Mouse (Mus musculus): ENCODE data around the gene Ercc5. TPM values are rescaled to one million over a fixed set of nuclear protein-coding genes. Genes with fewer than 3 reads are reported as not detected.

Gene Ercc5
- polyA plus RNA-seq, 1 experiment from 2014 or later = 17.7 TPM

DNA sequence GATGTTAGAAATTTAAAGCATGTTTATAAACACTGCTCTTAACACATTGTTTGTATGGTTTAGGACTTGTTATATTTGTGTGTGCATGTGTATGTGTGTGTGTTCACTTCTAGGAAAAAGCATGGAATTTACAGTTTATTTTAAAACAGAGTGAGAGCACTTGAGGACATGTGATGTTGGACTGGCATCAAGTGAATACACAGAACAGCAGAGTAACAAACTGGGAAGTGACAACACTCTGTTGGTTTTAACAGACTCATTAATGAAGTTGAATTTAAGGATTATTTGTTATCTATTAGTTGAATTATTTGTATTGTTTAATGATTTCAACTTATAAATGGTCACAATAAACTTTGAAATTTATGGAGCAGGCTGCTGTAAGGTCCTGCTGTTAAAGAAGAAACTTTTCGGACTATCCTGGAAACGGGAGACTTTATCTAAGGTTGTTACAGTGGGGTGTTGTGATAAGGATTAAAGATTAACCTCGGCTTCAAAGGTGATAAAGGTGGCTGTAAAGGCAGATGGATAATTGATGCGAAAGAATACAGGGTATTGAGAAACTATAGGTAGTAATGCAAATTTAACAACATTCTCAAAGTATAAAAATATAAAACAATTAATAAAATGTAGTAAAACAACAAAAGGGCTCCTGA, 17.5 kb upstream of the Ercc5 start:
- Histone ChIP-seq H3K4me3 (replicated peaks) (no peak overlapping the region), H3K9me3 (replicated peaks) (no peaks in the 10 kb centered on the region), H3K4me1 (no peaks in the 10 kb centered on the region), H3K9ac (no peak overlapping the region), H3K36me3 (peaks cover 62% of the 10 kb centered on the region), H3K27ac (no peak overlapping the region), H3K4me2 (no peak overlapping the region), H3K27me3 (no peaks in the 10 kb centered on the region)
- no peak for ATAC-seq (replicated peaks; ENCODE audit: low FRiP score)
- 80% methylated on average over 4 of the region's 4 CpGs for WGBS

DNA sequence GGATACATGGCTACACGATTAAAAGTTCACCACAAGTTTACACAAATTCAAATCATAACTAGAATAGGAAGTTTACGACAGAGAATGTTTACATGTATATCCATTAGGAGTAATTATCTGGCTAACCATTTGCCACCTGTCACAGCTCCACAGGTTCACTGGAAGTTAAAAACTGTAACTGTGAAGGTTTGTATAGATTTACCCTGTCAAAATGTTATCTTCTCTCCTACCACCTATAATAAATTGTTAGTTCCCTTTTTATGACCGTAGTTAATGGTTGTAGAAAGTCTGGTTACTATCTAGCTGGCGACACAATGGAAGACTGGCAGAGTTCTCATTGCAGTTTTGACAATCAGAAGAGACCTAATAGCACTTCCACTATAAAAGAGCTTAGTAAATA, 7.3 kb upstream of the Ercc5 start:
- Histone ChIP-seq H3K27ac (no peak overlapping the region), H3K9me3 (replicated peaks) (no peaks in the 10 kb centered on the region), H3K27me3 (no peaks in the 10 kb centered on the region), H3K4me2 (no peak overlapping the region), H3K4me3 (replicated peaks) (no peak overlapping the region), H3K9ac (no peak overlapping the region), H3K4me1 (no peaks in the 10 kb centered on the region), H3K36me3 (peaks cover 64% of the 10 kb centered on the region)
- ATAC-seq (replicated peaks; ENCODE audit: low FRiP score) = no peak
- WGBS = 81% methylated on average over 4 of the region's 4 CpGs

DNA sequence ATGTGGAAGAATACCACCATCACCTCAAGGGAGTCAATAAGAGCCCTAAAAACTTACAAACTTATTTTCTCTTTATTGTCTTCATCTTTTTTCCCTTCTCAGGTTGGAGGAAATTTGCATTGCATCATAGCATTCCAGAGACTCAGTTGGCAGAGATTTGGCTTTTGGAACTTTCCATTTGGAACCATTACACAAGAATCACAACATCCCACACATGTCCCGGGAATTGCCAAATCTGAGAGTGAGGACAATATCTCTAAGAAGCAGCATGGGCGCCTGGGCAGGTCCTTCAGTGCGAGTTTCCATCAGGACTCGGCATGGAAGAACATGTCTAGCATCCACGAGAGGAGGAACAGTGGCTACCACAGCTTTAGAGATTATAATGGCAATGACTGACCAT, 4.8 kb upstream of the Ercc5 start:
- Histone ChIP-seq H3K27me3 (no peaks in the 10 kb centered on the region), H3K4me1 (peaks cover 6% of the 10 kb centered on the region), H3K4me2 (no peak overlapping the region), H3K9me3 (replicated peaks) (no peaks in the 10 kb centered on the region), H3K36me3 (peaks cover 53% of the 10 kb centered on the region), H3K27ac (no peak overlapping the region), H3K4me3 (replicated peaks) (no peak overlapping the region), H3K9ac (no peak overlapping the region)
- ATAC-seq (replicated peaks; ENCODE audit: low FRiP score) = no peak
- 92% methylated on average over 5 of the region's 5 CpGs for WGBS

DNA sequence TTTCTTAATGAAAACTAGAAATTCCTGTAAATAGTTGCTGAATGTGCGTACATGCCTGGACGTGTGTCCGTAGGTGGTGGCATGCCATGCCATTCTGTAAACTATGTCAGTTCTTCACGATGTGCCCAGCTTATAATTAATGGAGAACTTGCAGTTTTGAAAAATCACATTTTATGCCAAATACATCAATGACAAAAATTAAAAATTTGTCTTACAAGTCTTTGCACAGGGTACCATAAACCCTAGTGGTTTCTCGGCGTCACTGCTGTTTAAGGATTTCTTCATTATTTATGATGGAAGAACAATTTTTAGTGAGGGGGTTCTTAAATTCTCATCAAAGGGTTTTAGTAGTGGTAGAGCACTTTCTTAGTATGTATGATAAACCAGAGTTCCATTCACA, 1.2 kb downstream of the Ercc5 start:
- ATAC-seq (replicated peaks; ENCODE audit: low FRiP score) = no peak
- Histone ChIP-seq H3K4me1 (peaks cover 12% of the 10 kb centered on the region), H3K4me2 (peak overlapping the region; percentile 77), H3K27ac (no peak overlapping the region), H3K9me3 (replicated peaks) (no peaks in the 10 kb centered on the region), H3K4me3 (replicated peaks) (peak overlapping the region; percentile 93), H3K36me3 (peaks cover under 1% of the 10 kb centered on the region; the same call in 1 of the 2 replicates), H3K27me3 (no peaks in the 10 kb centered on the region), H3K9ac (peak overlapping the region; percentile 82; the same call in 1 of the 2 replicates)
- WGBS = 38% methylated on average over 6 of the region's 6 CpGs

DNA sequence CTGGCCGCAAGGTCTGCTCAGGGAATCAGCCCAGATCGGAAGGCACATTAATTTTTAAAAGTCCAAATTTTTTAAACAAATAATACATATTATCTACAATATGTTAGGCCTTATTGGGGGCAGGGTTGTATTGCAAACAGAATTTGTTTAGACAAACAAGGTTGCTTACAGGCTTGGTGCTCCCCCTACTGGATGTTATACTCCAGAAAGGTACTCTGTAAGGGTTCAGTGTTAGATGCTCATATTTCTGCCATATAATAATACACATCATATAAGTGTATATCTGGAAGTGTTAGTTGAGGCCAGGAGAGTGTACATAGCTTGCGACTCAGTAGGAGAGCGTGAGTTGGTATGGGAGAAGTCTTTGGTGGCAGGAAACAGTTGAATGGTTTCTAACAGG, 7.7 kb downstream of the Ercc5 start:
- Histone ChIP-seq H3K9ac (no peak overlapping the region), H3K27me3 (no peaks in the 10 kb centered on the region), H3K4me1 (no peaks in the 10 kb centered on the region), H3K36me3 (peaks cover 29% of the 10 kb centered on the region), H3K9me3 (replicated peaks) (no peaks in the 10 kb centered on the region), H3K27ac (no peak overlapping the region), H3K4me2 (no peak overlapping the region), H3K4me3 (replicated peaks) (no peak overlapping the region)
- ATAC-seq (replicated peaks; ENCODE audit: low FRiP score) = no peak
- WGBS = 95% methylated on average over 4 of the region's 4 CpGs

DNA sequence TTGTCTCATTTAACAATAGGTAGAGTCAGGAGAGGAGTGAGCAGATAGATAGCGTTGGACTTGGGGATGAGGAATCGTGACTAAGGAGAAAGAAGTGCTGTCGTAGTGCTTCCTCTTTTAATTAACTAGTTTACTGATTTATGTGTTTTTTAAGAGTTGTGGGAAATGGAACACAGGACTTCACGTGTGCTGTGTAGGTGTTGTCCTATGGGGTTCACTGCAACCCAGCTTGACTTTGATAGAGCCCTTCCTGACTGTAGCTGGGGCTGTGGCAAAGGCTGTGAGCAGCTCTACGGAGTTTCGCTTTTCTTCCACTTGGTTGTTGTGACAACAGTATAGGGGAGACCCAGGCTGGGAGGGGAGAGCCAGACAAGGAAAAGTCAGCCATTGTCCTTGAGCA, 10.8 kb downstream of the Ercc5 start:
- Histone ChIP-seq H3K9me3 (replicated peaks) (no peaks in the 10 kb centered on the region), H3K27me3 (no peaks in the 10 kb centered on the region), H3K27ac (no peak overlapping the region), H3K9ac (no peak overlapping the region), H3K4me2 (no peak overlapping the region), H3K36me3 (peaks cover 54% of the 10 kb centered on the region), H3K4me3 (replicated peaks) (no peak overlapping the region), H3K4me1 (no peaks in the 10 kb centered on the region)
- ATAC-seq (replicated peaks; ENCODE audit: low FRiP score) = no peak
- WGBS = 88% methylated on average over 6 of the region's 6 CpGs

DNA sequence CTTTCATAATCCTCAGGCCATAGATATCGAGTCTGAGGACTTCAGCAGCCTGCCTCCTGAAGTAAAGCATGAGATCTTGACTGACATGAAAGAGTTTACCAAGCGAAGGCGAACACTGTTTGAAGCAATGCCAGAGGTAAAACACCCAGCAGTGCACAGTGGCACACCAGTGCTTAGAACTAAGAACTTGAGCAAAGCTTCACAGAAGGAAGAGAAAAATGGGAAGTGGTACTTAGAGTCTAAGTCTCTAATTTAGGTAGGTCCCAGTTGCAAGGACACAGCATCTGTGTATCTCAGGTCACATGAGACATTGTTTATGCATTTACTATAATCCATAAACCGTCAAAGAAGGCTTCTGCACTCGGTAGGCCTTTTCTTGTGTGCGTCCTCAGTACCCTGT, 14.3 kb downstream of the Ercc5 start:
- Histone ChIP-seq H3K4me2 (no peak overlapping the region), H3K9me3 (replicated peaks) (no peaks in the 10 kb centered on the region), H3K4me3 (replicated peaks) (no peak overlapping the region), H3K27me3 (no peaks in the 10 kb centered on the region), H3K9ac (no peak overlapping the region), H3K36me3 (peaks cover 81% of the 10 kb centered on the region), H3K27ac (no peak overlapping the region), H3K4me1 (no peaks in the 10 kb centered on the region)
- 96% methylated on average over 6 of the region's 6 CpGs for WGBS
- no peak for ATAC-seq (replicated peaks; ENCODE audit: low FRiP score)

DNA sequence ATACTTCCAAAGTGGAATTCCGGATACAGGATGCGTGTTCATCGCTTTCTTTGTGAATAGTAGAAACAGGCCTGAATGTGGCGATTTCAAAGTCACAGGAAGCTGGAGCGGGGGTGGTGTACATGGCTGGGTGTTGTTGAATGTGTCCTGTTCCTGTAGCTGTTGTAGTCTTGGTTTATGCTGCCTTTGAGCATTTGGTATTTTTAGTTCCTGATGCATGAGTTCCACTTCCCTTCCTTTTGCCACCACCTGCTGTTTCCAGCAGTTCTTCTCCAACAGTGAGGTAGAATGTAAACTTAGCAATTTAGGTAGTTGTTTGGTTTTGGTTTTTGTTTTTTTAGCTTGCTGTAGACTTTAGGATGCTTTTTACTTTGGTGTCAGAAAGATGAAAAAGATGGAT, 14.8 kb downstream of the Ercc5 start:
- ATAC-seq (replicated peaks; ENCODE audit: low FRiP score) = no peak
- Histone ChIP-seq H3K4me1 (no peaks in the 10 kb centered on the region), H3K4me2 (no peak overlapping the region), H3K9me3 (replicated peaks) (no peaks in the 10 kb centered on the region), H3K9ac (no peak overlapping the region), H3K27ac (no peak overlapping the region), H3K4me3 (replicated peaks) (no peak overlapping the region), H3K27me3 (no peaks in the 10 kb centered on the region), H3K36me3 (peaks cover 87% of the 10 kb centered on the region)
- 94% methylated on average over 5 of the region's 5 CpGs for WGBS

DNA sequence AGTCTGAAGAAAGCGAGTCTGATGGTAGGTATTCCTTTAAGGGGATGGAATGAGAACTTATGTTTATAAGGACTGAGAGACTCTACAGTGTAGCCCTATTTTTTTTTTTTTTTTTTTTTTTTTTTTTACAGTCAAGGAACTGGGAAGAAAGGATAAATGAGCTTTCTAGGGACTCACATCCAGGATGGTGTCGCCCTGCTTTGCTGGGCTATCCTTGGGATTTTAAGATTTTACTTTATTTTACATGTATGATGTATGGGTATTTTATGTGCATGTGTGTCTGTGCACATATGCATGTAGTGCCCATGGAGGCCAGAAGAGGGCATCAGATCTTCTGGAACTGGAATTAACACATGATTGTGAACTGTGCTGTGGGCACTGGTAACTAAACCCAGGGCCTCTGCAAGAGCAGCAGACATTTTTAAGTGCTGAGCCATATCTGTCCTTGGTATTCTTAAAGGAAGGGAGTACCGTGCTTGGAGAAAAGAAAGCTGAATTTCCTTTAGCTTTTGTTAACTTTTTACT, 20.4 kb downstream of the Ercc5 start:
- no peak overlapping the region for H3K9ac ChIP-seq
- no peak overlapping the region for H3K4me2 ChIP-seq
- no peaks in the 10 kb centered on the region for H3K4me1 ChIP-seq
- no peaks in the 10 kb centered on the region for H3K27me3 ChIP-seq
- no peak for ATAC-seq (replicated peaks; ENCODE audit: low FRiP score)
- no peak overlapping the region for H3K27ac ChIP-seq
- 97% methylated on average over 3 of the region's 3 CpGs for WGBS
- H3K9me3 ChIP-seq (replicated peaks) = peaks cover 2% of the 10 kb centered on the region; the same call in 1 of the 2 replicates
- H3K4me3 ChIP-seq (replicated peaks) = no peak overlapping the region
- peaks cover 81% of the 10 kb centered on the region for H3K36me3 ChIP-seq

DNA sequence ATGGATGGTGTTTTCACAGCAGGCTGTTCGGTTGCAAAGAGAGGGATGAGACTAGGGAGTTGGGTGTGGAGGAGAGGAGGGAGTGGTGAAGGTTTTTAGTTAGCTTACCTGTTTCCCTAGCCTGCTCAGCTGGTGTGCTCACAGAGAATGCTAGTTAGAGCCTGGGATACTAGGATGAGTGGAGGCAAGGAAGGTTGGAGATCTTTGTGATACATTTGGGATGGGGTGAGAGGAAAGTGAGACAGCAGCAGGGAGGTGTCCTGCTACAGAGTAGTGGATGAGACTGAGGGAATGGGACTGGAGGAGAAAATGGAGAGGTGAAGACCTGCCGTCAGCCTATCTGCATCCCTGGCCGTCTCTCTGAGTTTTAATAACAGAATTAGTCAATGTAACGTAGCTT, 25.1 kb downstream of the Ercc5 start:
- Histone ChIP-seq H3K36me3 (peaks cover 80% of the 10 kb centered on the region), H3K9me3 (replicated peaks) (peaks cover 2% of the 10 kb centered on the region; the same call in 1 of the 2 replicates), H3K27ac (no peak overlapping the region), H3K27me3 (no peaks in the 10 kb centered on the region), H3K9ac (no peak overlapping the region), H3K4me1 (no peaks in the 10 kb centered on the region), H3K4me2 (no peak overlapping the region), H3K4me3 (replicated peaks) (no peak overlapping the region)
- no peak for ATAC-seq (replicated peaks; ENCODE audit: low FRiP score)
- 95% methylated on average over 4 of the region's 4 CpGs for WGBS

DNA sequence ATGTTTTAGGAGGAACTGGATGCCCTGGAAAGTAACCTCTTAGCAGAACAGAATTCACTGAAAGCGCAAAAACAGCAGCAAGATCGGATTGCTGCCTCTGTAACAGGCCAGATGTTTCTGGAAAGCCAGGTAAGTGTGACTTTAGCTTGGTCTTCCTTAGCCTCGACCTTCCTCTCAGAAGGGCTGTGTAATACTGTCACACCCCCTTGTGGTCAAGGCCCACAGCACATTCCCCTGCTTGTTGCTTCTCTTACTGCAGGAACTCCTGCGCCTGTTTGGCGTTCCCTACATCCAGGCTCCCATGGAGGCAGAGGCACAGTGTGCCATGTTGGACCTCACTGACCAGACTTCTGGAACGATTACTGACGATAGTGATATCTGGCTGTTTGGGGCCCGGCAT, 26.4 kb downstream of the Ercc5 start:
- H3K36me3 ChIP-seq = peaks cover 81% of the 10 kb centered on the region
- H3K27me3 ChIP-seq = no peaks in the 10 kb centered on the region
- no peaks in the 10 kb centered on the region for H3K4me1 ChIP-seq
- no peak overlapping the region for H3K4me2 ChIP-seq
- no peak overlapping the region for H3K27ac ChIP-seq
- no peak for ATAC-seq (replicated peaks; ENCODE audit: low FRiP score)
- WGBS = 87% methylated on average over 8 of the region's 8 CpGs
- no peak overlapping the region for H3K9ac ChIP-seq
- no peak overlapping the region for H3K4me3 ChIP-seq (replicated peaks)
- H3K9me3 ChIP-seq (replicated peaks) = no peaks in the 10 kb centered on the region; the same call in 1 of the 2 replicates

DNA sequence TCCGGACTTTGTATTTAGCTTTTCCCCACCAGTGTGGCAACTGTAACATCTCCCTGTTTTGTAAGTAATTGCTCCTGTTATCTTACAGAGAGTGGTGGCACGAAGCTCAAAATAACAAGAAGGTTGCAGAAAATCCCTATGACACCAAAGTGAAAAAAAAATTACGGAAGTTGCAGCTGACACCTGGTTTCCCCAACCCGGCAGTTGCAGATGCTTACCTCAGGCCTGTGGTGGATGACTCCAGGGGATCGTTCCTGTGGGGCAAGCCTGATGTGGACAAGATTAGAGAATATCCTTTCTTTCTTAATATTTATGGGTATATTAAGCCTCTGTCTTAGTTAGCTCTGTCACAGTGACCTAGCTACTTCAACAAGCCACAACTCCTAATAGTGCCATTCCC, 30.5 kb downstream of the Ercc5 start:
- WGBS = 92% methylated on average over 5 of the region's 5 CpGs
- Histone ChIP-seq H3K4me2 (no peak overlapping the region), H3K27ac (no peak overlapping the region), H3K4me1 (no peaks in the 10 kb centered on the region), H3K36me3 (peaks cover 75% of the 10 kb centered on the region), H3K9me3 (replicated peaks) (no peaks in the 10 kb centered on the region), H3K9ac (no peak overlapping the region), H3K4me3 (replicated peaks) (no peak overlapping the region), H3K27me3 (no peaks in the 10 kb centered on the region)
- no peak for ATAC-seq (replicated peaks; ENCODE audit: low FRiP score)

DNA sequence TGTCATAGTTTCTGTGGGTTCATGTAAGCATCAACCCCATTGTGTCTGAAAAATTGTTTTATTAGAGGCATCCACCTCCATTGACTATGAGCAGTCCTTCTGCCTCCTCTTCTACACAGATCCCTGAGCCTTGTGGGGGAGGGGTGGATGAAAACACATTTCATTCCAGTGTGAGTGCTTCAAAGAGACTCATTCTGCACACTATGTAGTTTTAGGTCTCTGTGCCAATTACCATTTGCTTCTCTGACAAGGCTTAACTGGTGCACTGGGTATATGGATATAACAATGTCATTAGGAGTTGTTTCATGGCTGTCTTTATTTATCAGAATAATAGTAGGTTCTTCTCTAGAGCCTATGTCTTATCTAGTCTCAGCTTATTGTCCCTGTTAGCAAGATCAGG, 38.9 kb downstream of the Ercc5 start:
- ATAC-seq (replicated peaks; ENCODE audit: low FRiP score) = no peak
- Histone ChIP-seq H3K9ac (no peak overlapping the region), H3K4me3 (replicated peaks) (no peak overlapping the region), H3K4me1 (no peaks in the 10 kb centered on the region), H3K27me3 (no peaks in the 10 kb centered on the region), H3K9me3 (replicated peaks) (no peaks in the 10 kb centered on the region), H3K4me2 (no peak overlapping the region), H3K27ac (no peak overlapping the region), H3K36me3 (peaks cover 11% of the 10 kb centered on the region)

Measured in kidney, embryonic 15.5 days (tissue).